Mouse (Mus musculus) macrophage (primary cell): Measurements from ENCODE around the gene Mfap1a. TPM values are rescaled to one million over a fixed set of nuclear protein-coding genes. Genes with fewer than 3 reads are reported as not detected.
A peak's percentile ranks its signal among the peaks of the same experiment; 100 is the strongest.

Experiments used
- H3K27ac ChIP-seq: fragments of 350-480 bp; formaldehyde crosslinking; 2 replicates; pipeline ENCODE4 v1.9.0; 2021
- H3K36me3 ChIP-seq: fragments of 350-480 bp; formaldehyde crosslinking; 2 replicates; pipeline ENCODE4 v1.9.0; 2021; ENCODE audit errors: inconsistent target
- H3K4me3 ChIP-seq: fragments of 350-480 bp; formaldehyde crosslinking; 2 replicates; pipeline ENCODE4 v1.9.0; 2021; ENCODE audit errors: inconsistent target
- H3K79me2 ChIP-seq: fragments of 350-480 bp; formaldehyde crosslinking; 2 replicates; pipeline ENCODE4 v1.9.0; 2021; ENCODE audit errors: inconsistent target
- WGBS: methylation state at CpG from one replicate; pipeline ENCODE4 v1.1.7; 2026; ENCODE audit warnings: inconsistent platforms; ENCODE audit not compliant: missing documents; 5-methylcytosine and 5-hydroxymethylcytosine counted together
- polyA plus RNA-seq: library from polyadenylated mRNA; stranded (reverse); fragments of 250-400 nt; gene quantifications from 3 replicates; pipeline ENCODE4 v1.2.4, GENCODE M21; 2018; ENCODE audit warnings: inconsistent platforms

Gene Mfap1a
- polyA plus RNA-seq, 1 experiment from 2014 or later: 47.6 TPM

DNA sequence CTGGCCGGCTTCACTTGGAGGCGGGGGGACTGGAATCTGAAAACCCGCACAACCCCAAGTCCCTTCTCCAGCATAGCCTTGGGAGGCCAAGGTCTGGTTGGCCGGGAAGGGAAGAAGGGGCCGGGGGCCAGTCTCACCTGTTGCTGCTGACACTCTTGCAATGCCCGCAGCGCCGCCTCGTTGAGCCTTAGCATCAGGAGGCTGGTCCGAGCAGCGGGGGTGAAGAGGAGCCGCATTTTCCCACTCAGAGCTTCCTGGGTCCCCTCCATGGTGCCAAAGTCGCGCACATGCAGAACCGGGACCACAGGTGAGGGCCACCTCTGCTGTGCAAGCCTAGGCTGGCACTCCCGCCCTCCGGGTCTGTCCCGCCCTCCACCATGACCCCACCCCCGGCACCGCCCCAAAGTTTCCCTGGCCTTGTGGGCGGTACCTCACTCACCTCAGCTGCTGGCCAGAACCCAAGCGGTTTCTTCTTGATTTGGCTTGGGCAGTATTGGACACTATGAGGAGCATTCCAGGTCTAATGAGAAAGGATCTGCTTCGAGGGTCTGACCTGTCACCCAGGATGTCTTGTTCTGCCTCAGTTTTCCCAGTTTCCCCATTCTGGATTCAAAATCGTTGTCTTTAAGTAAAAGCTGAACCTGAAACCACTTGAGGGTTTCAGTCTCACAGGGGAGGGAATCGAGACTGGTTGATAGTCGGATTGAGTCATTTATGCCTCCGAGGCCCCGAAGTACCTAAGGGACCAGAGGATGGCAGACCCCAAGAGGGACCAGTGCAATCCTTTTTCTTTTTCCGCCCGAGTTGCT, 64.0 kb downstream of the Mfap1a start:
- Histone ChIP-seq H3K36me3 (no peaks in the 10 kb centered on the region), H3K79me2 (no peaks in the 10 kb centered on the region), H3K4me3 (peak overlapping the region; percentile 35), H3K27ac (no peak overlapping the region)
- WGBS: 4% methylated on average over 30 of the region's 30 CpGs

Other genes starting within 250 kb of the Mfap1a start
- gene Trp53bp1, start 235.3 kb downstream of the Mfap1a start, polyA plus RNA-seq: 8.6 to 12.8 TPM (median 10.5 TPM) in 3 replicates
- gene Map1a, start 217.1 kb downstream of the Mfap1a start, polyA plus RNA-seq: 0.02 to 0.24 TPM in 2 of 3 replicates, not detected in the other
- gene Ppip5k1, start 151.3 kb downstream of the Mfap1a start, polyA plus RNA-seq: 9.7 to 11.8 TPM (median 10.4 TPM) in 3 replicates
- gene Ckmt1, start 149.0 kb downstream of the Mfap1a start, polyA plus RNA-seq: not detected in 3 replicates
- not detected in 3 replicates for gene Strc, start 119.5 kb downstream of the Mfap1a start, polyA plus RNA-seq
- 359 to 654 TPM (median 440 TPM) in 3 replicates for gene Pdia3, start 92.9 kb downstream of the Mfap1a start, polyA plus RNA-seq
- gene Catsper2, start 92.9 kb downstream of the Mfap1a start, polyA plus RNA-seq: 0.42 to 0.65 TPM (median 0.48 TPM) in 3 replicates
- 0.10 to 0.13 TPM in 2 of 3 replicates, not detected in the other for gene Ell3, start 62.4 kb downstream of the Mfap1a start, polyA plus RNA-seq
- 394 to 858 TPM (median 784 TPM) in 3 replicates for gene Serf2, start 57.5 kb downstream of the Mfap1a start, polyA plus RNA-seq
- 13.5 to 25.3 TPM (median 20.5 TPM) in 3 replicates for gene Hypk, start 53.4 kb downstream of the Mfap1a start, polyA plus RNA-seq
- gene Serinc4, start 49.9 kb downstream of the Mfap1a start, polyA plus RNA-seq: 0.15 to 0.50 TPM in 2 of 3 replicates, not detected in the other
- 30.4 to 59.5 TPM (median 36.3 TPM) in 3 replicates for gene Mfap1b, start 32.6 kb downstream of the Mfap1a start, polyA plus RNA-seq
- 3.4 to 10.8 TPM (median 3.4 TPM) in 3 replicates for gene Wdr76, start 58 bp upstream of the Mfap1a start, polyA plus RNA-seq